Comparison of ENCODE assay signal across 10 mouse cellular contexts in genomic region chr5:133600630-133601029, GRCm38 (mm10).
DNase-seq lines count a peak whose midpoint lies in the region; ATAC-seq and TF ChIP-seq lines count a peak whose summit lies in the region.
"Had no signal": no experiment of that assay in that cellular context is flagged by ENCODE, and none has a peak within 500 bp of the region (broad histone marks: within the 10 kb centered on the region; RNA-seq: fewer than 3 reads in every experiment).

No protein-coding gene starts in this region.

- H3K27ac ChIP-seq in stomach, postnatal 0 days (replicated peaks) = no peak overlapping the region
- H3K27ac ChIP-seq: macrophage had no signal

- H3K4me2 ChIP-seq in stomach, postnatal 0 days (replicated peaks; ENCODE audit: low read depth) = no peak overlapping the region

- intact Hi-C loops in gastrocnemius, postnatal 36 days (cut with DNase I) = no loop called here

- H3K4me3 ChIP-seq in stomach, postnatal 0 days (ENCODE audit: low read depth, low read length) = no peak overlapping the region
- H3K4me3 ChIP-seq: myocyte had no signal

- TF ChIP-seq CTCF in stomach, postnatal 0 days (IDR thresholded peaks at IDR 0.05; ENCODE audit: low read depth) = peak; percentile 58

- ATAC-seq in stomach, postnatal 0 days (ENCODE audit: low FRiP score, low TSS enrichment) = no peak

- 68% methylated on average over 5 of the region's 5 CpGs for WGBS in stomach, postnatal 0 days

- TF ChIP-seq EP300 in stomach, postnatal 0 days (optimal IDR thresholded peaks at IDR 0.05) = no peak

- H3K27me3 ChIP-seq in stomach, postnatal 0 days (ENCODE audit: control insufficient read depth, insufficient read depth, low read length) = no peaks in the 10 kb centered on the region

- H3K9me3 ChIP-seq in stomach, postnatal 0 days (ENCODE audit: control insufficient read depth, low read length) = no peaks in the 10 kb centered on the region

- H3K9ac ChIP-seq in stomach, postnatal 0 days (ENCODE audit: low read length) = no peak overlapping the region

- DNase-seq in gastrocnemius, postnatal 10 days = peak; percentile 13
- DNase-seq in gastrocnemius, postnatal 36 days = no peak
- DNase-seq in layer of hippocampus, adult 11-12 months (ENCODE audit: low spot score) = peak; percentile 5
- no peak for DNase-seq in layer of hippocampus, adult 18-20 months (ENCODE audit: low spot score in 2 of 2)
- DNase-seq in right cerebral cortex, postnatal 4 days = peak; percentile 20
- no peak for DNase-seq in right cerebral cortex, postnatal 25 days
- no peak for DNase-seq in stomach, postnatal 0 days (ENCODE audit: low spot score)
- no peak for DNase-seq in liver

- H3K4me1 ChIP-seq in stomach, postnatal 0 days (replicated peaks; ENCODE audit: control insufficient read depth, insufficient read depth) = no peaks in the 10 kb centered on the region

- no peaks in the 10 kb centered on the region for H3K36me3 ChIP-seq in stomach, postnatal 0 days (ENCODE audit: control insufficient read depth, insufficient read depth, low read length)

Comparison
In these comparisons a context has a peak if more than half of its experiments do, and no peak if none do; other contexts are left out.
1. DNase-seq: peak in gastrocnemius, postnatal 10 days (single experiment), layer of hippocampus, adult 11-12 months (single experiment) and right cerebral cortex, postnatal 4 days (single experiment); none in gastrocnemius, postnatal 36 days (0 of 2), layer of hippocampus, adult 18-20 months (0 of 2), right cerebral cortex, postnatal 25 days (single experiment), stomach, postnatal 0 days (single experiment) and liver (single experiment).